Mouse (Mus musculus): ENCODE results near the gene Dcst1. TPM values are rescaled to one million over a fixed set of nuclear protein-coding genes. Genes with fewer than 3 reads are reported as not detected.

Gene Dcst1
- polyA plus RNA-seq, 1 experiment from 2014 or later = 0.34 TPM

DNA sequence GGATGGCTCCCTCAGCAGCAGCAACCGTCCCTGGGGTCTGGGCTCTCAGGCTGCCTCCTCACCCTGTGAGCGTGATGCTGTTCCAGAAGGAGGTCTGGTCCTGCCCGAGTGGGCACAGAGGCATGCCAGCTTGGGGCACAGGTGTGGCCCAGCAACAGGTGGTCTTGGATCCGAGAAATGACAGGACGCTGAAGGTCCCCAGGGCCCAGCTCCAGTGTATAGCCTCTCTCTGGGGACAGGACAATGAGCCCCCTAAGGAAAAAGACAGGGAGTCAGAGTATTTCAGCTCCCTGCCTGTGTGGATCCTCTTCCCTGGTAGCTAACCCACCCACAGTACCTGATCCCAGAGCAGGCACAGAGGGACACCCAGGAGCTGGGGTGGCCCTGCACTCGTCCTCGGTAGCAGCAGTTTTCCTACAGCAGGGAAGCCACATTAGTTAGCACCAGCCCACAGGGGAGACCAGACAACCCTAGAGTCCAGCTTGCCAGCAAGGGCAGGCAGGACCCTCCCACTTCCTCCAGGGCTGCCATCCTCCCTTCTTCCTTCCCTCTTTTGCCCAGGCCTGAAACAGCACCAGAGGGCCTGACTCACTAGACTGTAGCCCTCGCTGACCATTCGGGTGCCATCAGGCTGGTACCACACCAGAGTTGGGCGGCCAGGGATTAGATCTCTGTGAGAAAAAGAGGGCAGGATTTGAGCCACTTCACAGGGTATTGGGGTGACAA lies 18.1 kb downstream of the Dcst1 start:
- no peaks in the 10 kb centered on the region for H3K9me3 ChIP-seq (ENCODE audit: control insufficient read depth, low read length)
- 80% methylated on average over 10 of the region's 10 CpGs for WGBS
- peaks cover 21% of the 10 kb centered on the region for H3K36me3 ChIP-seq (ENCODE audit: control insufficient read depth, insufficient read depth, low read length)
- H3K4me3 ChIP-seq (ENCODE audit: low read depth, low read length) = no peak overlapping the region
- ATAC-seq (replicated peaks; ENCODE audit: low FRiP score, low TSS enrichment, low read depth) = no peak
- peaks cover 13% of the 10 kb centered on the region for H3K4me1 ChIP-seq (replicated peaks; ENCODE audit: control insufficient read depth, insufficient read depth, low read length)
- DNase-seq (ENCODE audit: low spot score) = no peak
- H3K27me3 ChIP-seq (replicated peaks; ENCODE audit: control insufficient read depth, insufficient read depth, low read length) = peaks cover 7% of the 10 kb centered on the region; the same call in 1 of the 2 replicates
- H3K4me2 ChIP-seq (ENCODE audit: low read length) = no peak overlapping the region
- H3K9ac ChIP-seq (ENCODE audit: low read length) = no peak overlapping the region
- no peak overlapping the region for H3K27ac ChIP-seq (ENCODE audit: low read depth)

DNA sequence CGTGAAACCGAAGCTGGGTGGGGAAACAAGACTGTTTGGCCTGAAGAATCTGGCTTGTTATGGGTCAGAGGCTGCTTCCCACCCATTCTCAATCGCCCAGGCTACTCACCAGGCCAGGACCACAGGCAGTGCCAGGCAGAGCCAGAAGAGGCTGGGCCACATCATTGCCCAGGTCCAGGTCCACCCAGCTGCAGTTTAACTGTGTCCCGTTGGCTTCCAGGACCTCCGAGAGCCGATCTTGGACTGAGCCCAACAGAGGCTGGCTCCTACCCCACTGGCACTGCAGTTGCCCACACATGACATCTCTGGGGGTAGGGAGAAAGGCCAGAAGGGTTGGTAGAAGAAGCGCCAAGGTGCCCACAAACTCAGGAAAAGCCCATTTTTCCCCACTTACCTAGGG lies 21.8 kb downstream of the Dcst1 start:
- Histone ChIP-seq H3K36me3 (ENCODE audit: control insufficient read depth, insufficient read depth, low read length) (peaks cover 26% of the 10 kb centered on the region), H3K27me3 (replicated peaks; ENCODE audit: control insufficient read depth, insufficient read depth, low read length) (no peaks in the 10 kb centered on the region), H3K4me3 (ENCODE audit: low read depth, low read length) (no peak overlapping the region), H3K9me3 (ENCODE audit: control insufficient read depth, low read length) (no peaks in the 10 kb centered on the region), H3K9ac (ENCODE audit: low read length) (no peak overlapping the region), H3K4me1 (replicated peaks; ENCODE audit: control insufficient read depth, insufficient read depth, low read length) (peaks cover 23% of the 10 kb centered on the region), H3K4me2 (ENCODE audit: low read length) (no peak overlapping the region), H3K27ac (ENCODE audit: low read depth) (no peak overlapping the region)
- WGBS = 87% methylated on average over 7 of the region's 7 CpGs
- ATAC-seq (replicated peaks; ENCODE audit: low FRiP score, low TSS enrichment, low read depth) = no peak
- DNase-seq (ENCODE audit: low spot score) = no peak

DNA sequence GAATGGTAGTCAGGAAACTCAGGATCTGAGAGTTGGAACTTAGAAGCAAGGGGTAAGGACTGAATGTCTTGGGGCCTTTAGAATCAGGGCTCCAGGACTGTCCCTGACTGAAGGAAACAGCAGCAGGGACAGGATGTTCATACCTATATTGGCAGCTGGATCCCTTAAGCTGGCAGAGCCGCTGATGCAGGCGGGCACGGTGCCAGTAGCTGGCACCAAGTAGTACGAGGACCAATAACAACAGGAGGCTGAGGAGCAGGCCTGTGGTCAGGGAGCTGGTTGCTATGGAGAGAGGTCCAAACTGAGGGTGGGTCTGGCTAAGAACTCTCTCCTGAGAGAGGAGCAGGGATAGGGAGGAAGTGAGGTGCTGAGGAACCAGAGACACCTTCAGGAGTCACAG lies 23.3 kb downstream of the Dcst1 start:
- ATAC-seq (replicated peaks; ENCODE audit: low FRiP score, low TSS enrichment, low read depth) (no peak), DNase-seq (ENCODE audit: low spot score) (no peak)
- Histone ChIP-seq H3K9me3 (ENCODE audit: control insufficient read depth, low read length) (no peaks in the 10 kb centered on the region), H3K4me3 (ENCODE audit: low read depth, low read length) (no peak overlapping the region), H3K27me3 (replicated peaks; ENCODE audit: control insufficient read depth, insufficient read depth, low read length) (no peaks in the 10 kb centered on the region), H3K4me1 (replicated peaks; ENCODE audit: control insufficient read depth, insufficient read depth, low read length) (peaks cover 27% of the 10 kb centered on the region), H3K36me3 (ENCODE audit: control insufficient read depth, insufficient read depth, low read length) (peaks cover 26% of the 10 kb centered on the region), H3K27ac (ENCODE audit: low read depth) (no peak overlapping the region), H3K4me2 (ENCODE audit: low read length) (no peak overlapping the region), H3K9ac (ENCODE audit: low read length) (no peak overlapping the region)
- 86% methylated on average over 4 of the region's 4 CpGs for WGBS

DNA sequence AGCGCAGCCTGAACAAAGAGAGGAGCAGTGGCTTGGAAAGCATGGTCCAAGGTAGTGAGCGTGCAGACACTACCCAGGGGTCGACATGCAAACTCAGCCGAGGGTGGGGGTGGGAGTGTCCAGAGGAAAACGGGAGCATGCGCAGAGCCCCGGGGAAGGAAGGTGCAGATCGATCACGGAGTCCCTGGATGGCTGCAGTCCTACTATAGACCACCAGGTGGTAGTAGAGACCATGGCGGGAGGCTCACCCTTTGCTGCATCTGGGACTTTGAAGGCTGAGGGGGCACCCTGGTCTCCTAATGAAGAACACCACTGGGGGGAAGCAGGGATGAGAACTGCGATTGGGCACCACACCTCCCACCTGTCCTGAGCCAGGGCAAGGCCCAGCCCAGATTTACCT lies 24.6 kb downstream of the Dcst1 start:
- Histone ChIP-seq H3K4me1 (replicated peaks; ENCODE audit: control insufficient read depth, insufficient read depth, low read length) (peaks cover 35% of the 10 kb centered on the region), H3K4me2 (ENCODE audit: low read length) (peak overlapping the region; percentile 53), H3K27me3 (replicated peaks; ENCODE audit: control insufficient read depth, insufficient read depth, low read length) (no peaks in the 10 kb centered on the region), H3K27ac (ENCODE audit: low read depth) (no peak overlapping the region), H3K4me3 (ENCODE audit: low read depth, low read length) (peak overlapping the region; percentile 26), H3K36me3 (ENCODE audit: control insufficient read depth, insufficient read depth, low read length) (peaks cover 15% of the 10 kb centered on the region), H3K9ac (ENCODE audit: low read length) (peak overlapping the region; percentile 29; the same call in 1 of the 2 replicates), H3K9me3 (ENCODE audit: control insufficient read depth, low read length) (no peaks in the 10 kb centered on the region)
- ATAC-seq (replicated peaks; ENCODE audit: low FRiP score, low TSS enrichment, low read depth) (0 out of 2 replicates have a peak, but pooled peaks have one; percentile 6), DNase-seq (ENCODE audit: low spot score) (peak; percentile 95)
- 4% methylated on average over 11 of the region's 11 CpGs for WGBS

DNA sequence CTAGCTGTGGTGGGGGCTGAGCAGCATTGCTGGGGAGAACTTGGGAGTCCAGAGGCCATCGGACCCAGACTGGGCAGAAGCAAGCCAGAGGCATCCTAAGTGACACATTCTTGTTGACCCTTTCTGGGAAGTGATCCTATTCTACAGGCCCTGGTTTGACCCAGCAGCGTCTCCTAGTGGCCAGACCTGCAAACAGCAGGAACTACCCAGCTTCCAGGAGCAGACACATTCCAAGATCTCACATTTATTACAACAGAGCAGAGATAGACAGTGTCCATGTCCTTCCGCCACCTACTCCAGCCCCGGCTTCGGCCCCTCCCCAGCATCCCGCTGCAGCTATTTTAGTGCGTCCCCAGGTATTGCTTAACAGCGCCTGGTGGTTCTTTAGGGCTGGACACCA lies 25.6 kb downstream of the Dcst1 start:
- H3K9ac ChIP-seq (ENCODE audit: low read length) = no peak overlapping the region
- H3K4me2 ChIP-seq (ENCODE audit: low read length) = no peak overlapping the region
- 19% methylated on average over 8 of the region's 8 CpGs for WGBS
- peak overlapping the region; percentile 34; the same call in 1 of the 2 replicates for H3K27ac ChIP-seq (ENCODE audit: low read depth)
- peaks cover 18% of the 10 kb centered on the region for H3K36me3 ChIP-seq (ENCODE audit: control insufficient read depth, insufficient read depth, low read length)
- ATAC-seq (replicated peaks; ENCODE audit: low FRiP score, low TSS enrichment, low read depth) (no peak), DNase-seq (ENCODE audit: low spot score) (peak; percentile 93)
- H3K4me3 ChIP-seq (ENCODE audit: low read depth, low read length) = no peak overlapping the region
- peaks cover 35% of the 10 kb centered on the region for H3K4me1 ChIP-seq (replicated peaks; ENCODE audit: control insufficient read depth, insufficient read depth, low read length)
- no peaks in the 10 kb centered on the region for H3K9me3 ChIP-seq (ENCODE audit: control insufficient read depth, low read length)
- no peaks in the 10 kb centered on the region for H3K27me3 ChIP-seq (replicated peaks; ENCODE audit: control insufficient read depth, insufficient read depth, low read length)

DNA sequence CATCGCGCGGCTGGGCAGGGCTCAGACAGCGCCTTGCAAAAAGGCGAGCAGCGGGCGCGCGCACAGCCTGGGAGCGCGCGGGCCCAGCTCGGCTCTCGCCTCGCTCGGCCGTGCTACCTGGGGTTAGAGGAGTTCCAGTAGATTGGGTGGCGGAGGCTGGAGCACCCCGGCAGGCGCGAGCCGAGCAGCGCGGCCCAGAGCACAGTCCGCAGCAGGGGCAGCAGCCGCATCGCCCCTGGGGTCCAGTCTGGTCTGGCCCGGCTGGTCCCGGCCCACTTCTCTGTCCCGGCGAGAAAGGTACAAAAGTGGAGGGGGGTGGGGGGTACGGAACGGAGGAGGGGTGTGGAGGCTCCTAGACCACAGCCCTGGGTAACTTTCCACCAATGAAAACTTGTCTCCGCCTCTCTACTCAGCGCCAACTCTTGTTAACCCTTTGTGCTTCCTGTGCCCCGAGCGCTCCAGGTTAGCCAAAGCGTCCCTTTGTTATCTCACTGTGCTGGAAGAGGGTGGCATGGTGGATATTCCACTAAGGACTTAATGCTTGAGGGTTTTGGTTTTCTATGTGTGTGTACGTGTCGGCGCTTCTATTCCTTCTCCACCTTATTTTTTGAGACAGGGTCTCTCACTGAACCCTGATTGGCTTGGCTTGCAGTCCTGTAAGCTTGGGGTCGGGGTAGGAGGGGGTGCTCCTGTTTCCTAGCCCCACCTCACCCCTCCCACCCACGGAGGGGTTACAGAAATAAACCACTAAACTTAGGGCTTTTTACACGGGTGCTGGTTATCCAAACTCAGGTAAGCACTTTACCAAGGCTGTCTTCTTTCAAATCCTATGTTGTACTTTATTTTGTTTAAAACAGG lies 27.1 kb downstream of the Dcst1 start, which contains the start of gene Efna4:
Efna4 (minus strand) TSS at position 308 of the 858 bp plus-strand sequence.
- H3K27ac ChIP-seq (ENCODE audit: low read depth) = peak within 1 kb of the TSS; percentile 82
- peak within 1 kb of the TSS; percentile 89 for H3K9ac ChIP-seq (ENCODE audit: low read length)
- DNase-seq (ENCODE audit: low spot score) = peak; percentile 84
- H3K4me2 ChIP-seq (ENCODE audit: low read length) = peak within 1 kb of the TSS; percentile 74
- peak within 1 kb of the TSS; percentile 73 for H3K4me3 ChIP-seq (ENCODE audit: low read depth, low read length)
- peaks cover 35% of the 10 kb centered on the region for H3K4me1 ChIP-seq (replicated peaks; ENCODE audit: control insufficient read depth, insufficient read depth, low read length)
- peaks cover 31% of the 10 kb centered on the region for H3K36me3 ChIP-seq (ENCODE audit: control insufficient read depth, insufficient read depth, low read length)
- H3K9me3 ChIP-seq (ENCODE audit: control insufficient read depth, low read length) = no peaks in the 10 kb centered on the region
- no peaks in the 10 kb centered on the region for H3K27me3 ChIP-seq (replicated peaks; ENCODE audit: control insufficient read depth, insufficient read depth, low read length)
- WGBS = under 1% methylated on average over 44 of the region's 44 CpGs
- ATAC-seq (replicated peaks; ENCODE audit: low FRiP score, low TSS enrichment, low read depth) = peak; percentile 86

DNA sequence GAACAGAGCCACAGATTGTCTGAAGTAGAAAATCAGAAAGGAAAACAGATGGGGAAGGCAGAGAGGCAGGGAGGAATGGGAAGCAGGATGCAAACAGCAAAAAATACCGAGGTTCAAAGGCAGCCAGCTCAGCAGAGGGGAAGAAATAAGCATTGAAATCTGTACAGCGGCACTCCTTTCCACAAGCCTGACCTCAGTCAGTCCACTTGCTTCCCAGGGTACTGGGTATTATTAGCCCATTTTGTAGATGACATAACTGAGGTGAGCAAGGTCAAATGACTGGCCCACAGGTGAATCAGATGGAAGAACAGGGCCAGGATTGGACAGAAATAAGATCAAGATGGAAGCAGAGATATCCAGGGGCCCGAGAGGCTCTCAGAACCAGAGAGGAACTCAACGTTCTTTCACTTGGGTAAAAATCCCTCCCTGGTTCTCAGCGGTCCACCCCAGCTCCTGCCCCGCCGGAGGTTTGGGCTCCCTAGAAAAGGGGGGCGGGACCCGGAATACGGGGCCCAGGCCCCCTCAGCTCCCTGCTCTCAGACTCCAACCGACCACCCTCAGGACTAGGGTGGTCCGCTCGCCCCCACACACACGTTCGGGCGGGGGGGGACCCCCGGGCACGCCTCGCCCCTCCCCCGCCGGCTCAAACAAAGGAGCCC lies 27.9 kb downstream of the Dcst1 start:
- WGBS = under 1% methylated on average over 19 of the region's 21 CpGs
- Histone ChIP-seq H3K9ac (ENCODE audit: low read length) (peak overlapping the region; percentile 89), H3K4me2 (ENCODE audit: low read length) (peak overlapping the region; percentile 74), H3K9me3 (ENCODE audit: control insufficient read depth, low read length) (no peaks in the 10 kb centered on the region), H3K36me3 (ENCODE audit: control insufficient read depth, insufficient read depth, low read length) (peaks cover 30% of the 10 kb centered on the region), H3K27me3 (replicated peaks; ENCODE audit: control insufficient read depth, insufficient read depth, low read length) (no peaks in the 10 kb centered on the region), H3K27ac (ENCODE audit: low read depth) (peak overlapping the region; percentile 82), H3K4me1 (replicated peaks; ENCODE audit: control insufficient read depth, insufficient read depth, low read length) (peaks cover 35% of the 10 kb centered on the region), H3K4me3 (ENCODE audit: low read depth, low read length) (peak overlapping the region; percentile 73)
- no peak; the same call in 1 of the 2 replicates for ATAC-seq (replicated peaks; ENCODE audit: low FRiP score, low TSS enrichment, low read depth)
- no peak for DNase-seq (ENCODE audit: low spot score)

DNA sequence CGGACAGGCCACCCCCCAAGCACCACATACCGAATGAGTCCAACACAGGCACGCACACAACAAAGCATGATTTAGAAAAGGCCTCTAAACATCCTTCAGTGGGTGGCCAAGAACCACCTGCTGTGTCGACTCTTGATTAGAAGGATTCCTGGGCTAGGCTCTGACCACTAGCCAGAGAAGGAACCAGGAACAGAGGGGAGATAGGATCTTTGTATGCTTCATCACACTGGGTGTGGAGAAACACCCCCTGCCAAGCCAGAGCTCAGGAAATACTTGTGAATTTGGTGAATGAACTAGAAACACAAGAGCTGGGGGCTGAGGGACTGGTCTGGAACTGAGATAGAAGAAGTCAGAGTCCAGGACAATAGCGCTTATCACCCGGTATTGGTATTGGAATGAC lies 28.5 kb downstream of the Dcst1 start:
- Histone ChIP-seq H3K36me3 (ENCODE audit: control insufficient read depth, insufficient read depth, low read length) (peaks cover 27% of the 10 kb centered on the region), H3K9ac (ENCODE audit: low read length) (peak overlapping the region; percentile 89), H3K4me2 (ENCODE audit: low read length) (peak overlapping the region; percentile 74), H3K9me3 (ENCODE audit: control insufficient read depth, low read length) (no peaks in the 10 kb centered on the region), H3K27ac (ENCODE audit: low read depth) (no peak overlapping the region; the same call in 1 of the 2 replicates), H3K27me3 (replicated peaks; ENCODE audit: control insufficient read depth, insufficient read depth, low read length) (no peaks in the 10 kb centered on the region), H3K4me3 (ENCODE audit: low read depth, low read length) (peak overlapping the region; percentile 73), H3K4me1 (replicated peaks; ENCODE audit: control insufficient read depth, insufficient read depth, low read length) (peaks cover 35% of the 10 kb centered on the region)
- no peak for DNase-seq (ENCODE audit: low spot score)
- 8% methylated on average over 6 of the region's 6 CpGs for WGBS
- ATAC-seq (replicated peaks; ENCODE audit: low FRiP score, low TSS enrichment, low read depth) = no peak

All from intestine, embryonic 14.5 days (tissue).